Mouse (Mus musculus) kidney, postnatal 14 days (tissue): ENCODE results near the gene Tm9sf2.
"Not testable (repeated sequence)": the region's sequence is repeated elsewhere in the genome, so short reads cannot be mapped to it uniquely, and the experiment has no call there.

ENCODE experiments used
- DNase-seq: peaks from one replicate; pipeline ENCODE4 v3.0.0; 2022; ENCODE audit warnings: mixed read lengths

Tm9sf2 gene

DNA sequence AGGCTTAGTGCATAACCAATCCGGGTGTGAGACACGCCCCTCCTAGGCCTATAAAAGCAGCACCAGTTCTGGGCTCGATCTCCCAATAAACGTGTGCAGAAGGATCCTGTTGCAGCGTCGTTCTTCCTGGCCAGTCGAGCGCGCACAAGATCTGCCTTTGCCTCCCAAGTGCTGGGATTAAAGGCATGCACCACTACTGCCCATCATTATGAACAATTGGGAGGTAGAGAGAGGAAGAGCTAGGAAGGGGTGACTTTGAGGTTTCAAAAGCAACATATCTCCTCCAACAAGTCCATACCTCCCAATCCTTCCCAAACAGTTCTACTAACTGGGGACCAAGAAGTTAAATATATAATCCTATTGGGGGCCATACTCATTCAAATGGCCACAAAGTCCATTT is 4.9 kb upstream of the Tm9sf2 start:
- DNase-seq = not testable (repeated sequence)

DNA sequence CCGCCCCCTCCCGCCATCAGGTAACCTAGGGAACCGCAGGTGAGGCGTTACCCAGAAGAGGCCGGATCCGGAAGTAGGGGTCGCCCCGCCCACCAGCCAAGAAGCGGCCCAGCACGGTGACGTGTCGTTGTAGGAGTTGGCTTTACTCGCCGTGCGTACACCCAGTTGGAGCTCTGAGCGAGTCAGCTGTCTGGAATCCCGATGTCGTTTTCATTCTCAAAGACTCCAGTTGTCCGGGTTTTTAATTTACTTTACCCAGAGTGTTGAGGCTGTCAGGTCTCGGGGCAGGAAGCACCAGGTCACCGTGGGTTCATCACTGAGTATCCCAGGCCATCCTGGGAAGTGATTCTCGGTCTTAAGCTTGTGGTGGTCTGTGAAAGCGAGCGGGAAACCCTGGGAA is 2.0 kb upstream of the Tm9sf2 start:
- peak; percentile 98 for DNase-seq

DNA sequence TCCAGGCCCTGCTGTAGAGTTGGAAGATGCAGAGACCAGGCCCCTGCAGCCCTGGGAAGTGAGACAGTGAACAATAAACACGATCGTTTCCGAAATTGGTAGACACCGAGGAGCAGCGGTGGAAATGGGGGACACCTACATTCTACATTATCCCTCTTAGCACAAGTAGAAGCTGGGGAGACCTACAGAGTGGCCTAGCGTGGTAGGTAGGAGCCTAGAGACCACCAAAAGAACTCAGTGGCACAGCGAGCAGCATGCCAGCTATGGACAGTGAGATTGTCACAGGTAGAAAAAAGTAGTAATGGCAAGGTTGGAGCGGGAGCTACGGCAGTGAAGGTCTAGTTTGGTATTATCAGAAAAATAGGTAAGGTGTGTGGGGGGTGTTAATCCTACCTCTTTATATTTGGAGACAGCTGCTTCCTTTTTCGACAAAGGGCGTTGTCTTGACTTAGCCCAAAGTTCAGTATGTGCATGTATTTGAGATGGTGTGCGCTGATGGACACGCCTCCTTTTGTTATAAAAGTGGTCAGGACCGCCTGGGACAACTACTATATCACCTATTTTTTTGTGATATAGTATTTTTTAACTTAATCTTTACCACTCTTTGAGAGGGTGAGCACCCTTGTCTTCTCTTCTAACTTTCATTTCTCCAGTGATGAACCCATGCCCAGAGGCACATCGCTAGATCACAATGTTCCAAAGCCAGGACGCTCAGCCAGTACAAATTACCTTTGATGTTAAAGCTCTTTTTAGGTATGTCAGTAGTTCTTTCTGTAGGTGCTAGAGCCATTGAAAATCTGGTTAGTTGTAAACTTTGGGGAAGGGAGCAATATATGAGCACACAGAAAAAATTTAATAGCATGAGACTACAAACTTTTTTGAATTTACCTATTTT is 1.2 kb upstream of the Tm9sf2 start:
- DNase-seq = no peak

DNA sequence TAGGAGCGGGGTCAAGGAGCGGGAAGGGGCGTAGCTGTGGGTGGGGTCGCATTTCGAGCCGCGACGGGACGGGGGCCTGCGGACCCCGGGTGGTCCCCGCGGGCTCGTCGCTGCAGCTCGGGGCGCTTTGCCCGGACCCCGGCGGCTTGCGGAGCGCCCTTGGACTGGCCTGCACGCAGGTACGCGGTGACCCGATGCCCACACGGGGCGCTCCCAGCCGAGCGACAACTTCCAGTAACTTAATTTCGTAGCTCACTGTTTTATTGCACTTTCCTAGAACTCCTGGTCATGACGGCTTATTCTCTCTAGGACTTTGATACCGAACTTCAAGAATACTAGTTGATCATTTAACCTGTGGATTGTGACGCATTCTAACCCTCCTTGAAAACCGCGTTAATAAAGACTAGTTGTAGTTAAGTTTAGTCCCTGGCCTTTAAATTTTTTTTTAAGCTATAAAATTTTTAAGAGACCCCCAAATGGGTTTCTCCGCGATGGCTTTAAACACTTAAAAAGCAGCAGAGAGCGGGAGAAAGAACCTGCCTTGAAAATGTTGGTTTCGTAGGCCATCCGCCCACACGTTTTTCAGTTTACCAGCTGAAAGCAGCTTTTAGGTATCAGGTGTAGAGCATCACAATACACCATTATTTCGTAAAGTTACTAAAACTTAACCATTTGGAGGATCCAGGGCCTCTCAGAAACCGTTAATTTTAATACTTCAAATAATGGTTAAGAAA is 810 bp downstream of the Tm9sf2 start:
- DNase-seq = peak; percentile 67

DNA sequence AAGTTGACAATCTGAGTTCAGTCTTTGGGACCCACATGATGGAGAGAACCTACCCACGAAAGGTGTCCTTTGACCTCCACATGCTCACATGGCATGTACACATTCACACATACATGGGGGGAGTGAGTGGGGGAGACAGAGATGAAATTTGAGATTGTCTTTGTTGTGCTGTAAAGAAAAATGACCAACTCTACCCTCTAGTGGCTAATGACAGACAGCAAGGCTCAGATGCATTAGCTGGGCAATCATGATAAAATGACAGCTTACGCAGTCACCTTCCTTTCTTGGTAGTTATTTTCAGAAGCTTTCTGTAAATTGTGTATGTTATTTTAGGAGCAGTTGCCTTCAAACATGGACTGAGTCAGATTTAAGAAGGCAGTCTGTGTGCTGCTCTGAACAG is 4.8 kb downstream of the Tm9sf2 start:
- DNase-seq = no peak

DNA sequence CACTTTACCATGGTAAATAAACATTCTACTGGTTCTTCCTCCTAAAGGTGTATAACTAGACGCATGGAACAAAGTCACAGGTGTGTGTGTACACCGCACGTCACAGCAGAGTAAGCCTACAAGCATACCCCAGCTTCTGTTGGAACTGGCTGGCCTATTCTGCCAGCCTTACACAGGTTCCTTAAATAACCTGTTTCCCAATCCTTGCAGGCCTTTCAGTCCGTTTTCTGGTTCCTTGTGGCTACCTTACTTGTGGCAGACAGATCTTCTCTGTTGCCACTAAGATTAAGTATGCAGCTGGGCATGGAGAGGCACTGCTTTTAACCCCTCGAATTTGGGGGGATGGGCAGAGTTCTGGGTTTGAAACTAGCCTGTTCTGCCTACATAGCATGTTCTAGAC is 5.5 kb downstream of the Tm9sf2 start:
- DNase-seq = no peak

DNA sequence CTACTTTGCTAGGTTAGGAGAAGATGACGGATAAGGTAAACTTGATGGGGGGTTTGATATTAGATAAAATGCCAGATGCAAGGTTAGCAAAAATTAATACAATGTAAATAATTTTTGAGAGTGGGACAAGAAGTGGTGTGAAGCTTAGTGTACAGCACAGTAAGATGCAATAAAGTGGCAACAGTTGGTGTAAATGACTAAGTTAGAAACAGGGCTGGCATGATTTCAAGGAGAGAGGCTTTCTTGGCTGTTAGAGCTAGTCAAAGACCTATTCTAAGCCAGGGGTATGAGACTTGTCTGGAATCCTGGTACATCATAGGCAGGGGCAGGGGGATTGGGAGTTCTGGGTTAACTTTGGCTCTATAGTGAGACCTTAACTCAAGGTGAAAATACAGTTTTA is 9.4 kb downstream of the Tm9sf2 start:
- DNase-seq = no peak

DNA sequence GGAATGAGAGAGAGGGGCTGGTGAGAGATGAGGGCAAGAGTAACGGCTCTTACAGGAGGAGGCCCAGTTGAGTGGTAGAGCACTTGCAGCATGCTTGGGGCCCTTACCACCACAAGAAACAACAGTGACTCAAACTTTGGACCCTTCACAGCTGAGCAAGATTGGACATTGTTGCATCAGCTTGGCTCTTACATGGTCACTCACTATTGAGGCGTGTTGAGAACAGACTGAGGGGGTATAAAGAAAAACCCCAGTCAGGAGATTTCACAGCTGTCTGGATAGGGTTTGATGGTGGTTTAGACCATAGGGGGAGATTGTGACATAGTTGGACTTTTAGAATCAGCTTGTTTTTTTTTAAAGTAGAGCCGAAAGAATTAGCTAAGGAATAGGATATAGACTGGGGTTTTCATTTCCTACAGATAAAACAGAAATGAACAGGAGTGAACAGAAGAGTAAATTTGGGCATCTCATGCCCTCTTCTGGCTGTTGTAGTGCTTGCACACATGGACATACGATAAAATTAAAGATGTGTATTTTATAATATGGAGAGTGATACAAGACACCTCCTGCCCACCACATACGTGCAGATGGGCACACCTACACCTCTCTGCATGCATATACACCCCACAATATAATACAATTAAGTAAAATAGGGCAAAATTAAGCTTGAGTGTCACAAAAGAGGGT is 23.4 kb downstream of the Tm9sf2 start:
- DNase-seq = peak; percentile 37

DNA sequence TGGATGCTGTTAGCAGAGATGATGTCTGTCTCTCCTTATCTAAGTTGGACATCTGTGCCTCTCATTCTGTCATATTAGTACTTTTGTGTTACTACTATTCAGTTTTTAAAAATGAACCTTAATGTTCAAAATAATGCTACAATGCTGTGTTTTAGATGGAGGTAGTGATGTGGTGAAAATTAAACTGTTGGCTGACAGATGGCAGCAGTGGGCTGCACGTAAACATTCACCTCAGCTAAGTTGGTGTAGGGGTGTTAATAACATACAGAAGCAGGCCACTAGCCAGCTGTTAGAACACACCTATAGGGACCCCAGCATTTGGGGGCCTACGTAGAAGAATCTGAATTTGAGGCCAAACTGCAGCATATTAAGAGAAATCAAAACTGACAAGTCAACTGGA is 24.8 kb downstream of the Tm9sf2 start:
- no peak for DNase-seq

DNA sequence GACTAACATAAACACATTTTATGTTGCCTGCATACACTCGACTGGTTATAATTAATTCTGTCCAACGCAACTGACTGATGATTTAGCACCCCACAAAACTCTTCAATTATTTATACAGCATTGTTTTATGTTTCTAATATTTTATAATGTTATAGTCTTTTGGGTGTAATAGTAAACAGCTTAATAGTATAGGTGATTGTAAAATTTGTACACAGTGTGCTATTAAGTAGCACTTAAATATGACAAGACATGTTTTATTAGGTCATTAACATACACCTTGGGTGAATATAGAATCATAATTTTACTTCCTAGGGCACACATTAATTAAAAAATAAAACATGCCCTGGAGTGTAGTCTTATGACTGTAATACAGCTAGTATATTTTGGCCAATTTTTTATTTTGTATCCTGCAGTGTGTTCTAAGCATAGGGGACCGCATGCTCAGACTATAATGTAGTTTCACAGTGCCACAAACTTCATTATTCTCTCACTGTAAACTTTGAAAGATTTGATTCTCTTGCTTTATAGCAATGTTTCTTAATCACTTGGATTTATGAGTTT is 29.6 kb downstream of the Tm9sf2 start:
- no peak for DNase-seq

DNA sequence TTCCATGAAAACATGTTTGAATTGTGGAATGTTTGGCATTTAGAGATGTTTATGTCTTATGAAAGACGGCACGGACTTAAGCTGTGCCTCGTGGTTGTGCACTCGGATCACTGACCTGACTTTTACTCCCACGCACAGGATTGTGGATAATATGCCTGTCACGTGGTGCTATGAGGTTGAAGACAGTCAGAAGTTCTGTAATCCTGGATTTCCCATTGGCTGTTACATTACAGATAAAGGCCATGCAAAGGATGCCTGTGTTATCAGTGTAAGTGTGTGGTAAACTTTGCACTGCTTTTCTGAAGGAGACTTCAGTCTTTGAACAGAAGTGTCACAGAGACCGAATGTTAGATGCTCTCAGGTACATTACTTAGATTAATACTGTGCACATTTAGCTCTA is 30.4 kb downstream of the Tm9sf2 start:
- DNase-seq = no peak

DNA sequence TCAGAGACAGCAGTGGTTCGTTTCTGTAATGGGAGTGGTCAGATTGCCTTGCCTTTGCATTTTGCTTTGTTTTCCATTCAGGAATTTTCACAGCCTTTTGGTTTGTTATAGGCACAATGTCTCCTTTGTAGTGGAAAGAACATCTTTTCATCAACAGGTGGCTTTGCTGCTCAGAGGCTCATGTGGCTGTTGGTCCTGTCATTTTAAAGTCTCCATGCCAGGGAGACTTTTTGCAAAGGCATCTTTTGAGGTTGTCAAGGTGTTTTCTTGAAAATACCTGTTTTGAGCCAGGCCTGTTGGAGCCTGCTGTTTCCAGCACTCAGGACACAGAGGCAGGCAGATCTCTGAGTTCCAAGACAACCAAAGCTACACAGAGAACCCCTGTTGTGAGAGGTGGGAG is 33.3 kb downstream of the Tm9sf2 start:
- no peak for DNase-seq

DNA sequence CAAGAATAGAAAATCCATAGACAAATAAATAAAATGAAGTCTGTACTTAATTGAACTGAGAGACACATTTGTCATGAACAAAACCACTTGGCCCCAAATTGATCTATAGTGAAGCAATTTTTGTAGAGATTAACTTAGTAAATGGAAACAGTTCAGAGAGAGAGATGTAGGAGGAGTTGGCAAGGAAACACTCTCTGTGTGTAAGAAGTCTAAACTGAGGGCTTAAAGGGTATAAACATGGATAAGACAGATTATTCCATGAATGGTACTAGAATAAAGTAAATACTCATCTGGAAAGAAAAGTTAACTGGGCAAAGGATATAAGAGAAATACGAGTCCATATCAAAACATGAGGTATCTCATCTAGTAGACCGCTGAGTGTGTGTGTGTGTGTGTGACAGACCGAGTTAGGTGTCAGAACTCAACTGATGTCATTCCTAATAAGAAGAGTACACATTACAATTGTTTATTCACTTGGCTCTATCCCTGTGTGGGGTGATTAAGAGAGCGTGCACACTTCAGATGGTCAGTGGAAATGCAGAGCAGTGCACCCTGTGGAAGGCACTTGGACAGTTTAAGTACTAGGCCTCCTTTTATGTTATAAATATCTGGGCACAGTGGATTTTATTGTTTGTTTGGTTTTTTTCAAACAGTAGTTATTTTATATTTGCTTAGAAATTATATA is 36.9 kb downstream of the Tm9sf2 start:
- DNase-seq = no peak

DNA sequence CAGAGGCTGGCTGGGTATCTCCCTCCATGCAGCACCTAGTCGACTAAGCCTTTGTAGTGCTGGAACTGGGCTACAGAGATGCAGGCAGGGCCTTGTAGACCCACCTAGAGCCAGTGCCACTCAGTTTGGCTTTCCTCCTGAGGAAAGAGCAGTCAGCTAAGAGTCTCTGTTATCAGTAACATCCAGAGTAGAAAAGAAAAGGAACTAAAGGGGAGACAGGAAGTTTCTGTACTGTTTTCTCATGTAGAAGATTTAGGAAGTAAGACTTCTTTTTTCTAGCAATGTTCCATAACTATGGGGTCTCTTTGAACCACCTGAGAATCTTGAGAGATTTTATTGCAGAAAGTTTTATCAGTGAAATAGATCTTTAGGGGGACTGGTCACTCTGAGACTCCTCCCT is 38.5 kb downstream of the Tm9sf2 start:
- DNase-seq = no peak

DNA sequence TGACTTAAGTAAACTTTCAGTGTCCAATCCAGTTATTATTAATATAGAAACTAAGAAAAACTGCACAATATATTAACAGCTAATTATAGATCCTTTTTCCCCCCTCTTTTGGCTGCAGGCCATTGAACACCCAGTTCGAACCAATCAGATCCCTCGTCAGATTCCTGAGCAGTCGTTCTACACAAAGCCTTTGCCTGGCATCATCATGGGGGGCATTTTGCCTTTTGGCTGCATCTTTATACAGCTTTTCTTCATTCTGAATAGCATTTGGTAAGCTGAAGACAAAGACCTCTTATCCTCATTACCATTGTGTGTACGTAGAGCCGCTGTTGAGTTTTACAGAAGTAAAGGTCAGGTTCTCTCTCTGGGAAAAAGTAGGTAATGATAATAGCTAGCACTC is 43.8 kb downstream of the Tm9sf2 start:
- DNase-seq = no peak

DNA sequence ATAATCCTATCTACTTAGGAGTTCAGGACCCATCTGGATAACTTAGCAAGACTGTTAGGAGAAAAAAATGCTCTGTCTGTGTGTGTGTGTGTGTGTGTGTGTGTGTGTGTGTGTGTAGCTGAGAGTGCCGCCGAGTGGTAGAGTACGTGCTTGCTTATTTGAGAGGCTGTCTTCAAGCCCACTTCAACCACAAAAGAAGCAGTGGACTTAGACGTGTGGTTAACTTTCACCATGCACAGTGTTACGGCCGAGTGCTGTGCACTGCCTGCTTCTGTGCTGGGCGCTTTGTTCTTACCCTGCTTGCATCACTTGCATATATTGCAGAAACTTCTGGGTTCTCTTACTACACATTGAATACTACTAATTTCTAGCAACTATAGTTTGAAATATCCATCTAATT is 50.9 kb downstream of the Tm9sf2 start:
- no peak for DNase-seq

DNA sequence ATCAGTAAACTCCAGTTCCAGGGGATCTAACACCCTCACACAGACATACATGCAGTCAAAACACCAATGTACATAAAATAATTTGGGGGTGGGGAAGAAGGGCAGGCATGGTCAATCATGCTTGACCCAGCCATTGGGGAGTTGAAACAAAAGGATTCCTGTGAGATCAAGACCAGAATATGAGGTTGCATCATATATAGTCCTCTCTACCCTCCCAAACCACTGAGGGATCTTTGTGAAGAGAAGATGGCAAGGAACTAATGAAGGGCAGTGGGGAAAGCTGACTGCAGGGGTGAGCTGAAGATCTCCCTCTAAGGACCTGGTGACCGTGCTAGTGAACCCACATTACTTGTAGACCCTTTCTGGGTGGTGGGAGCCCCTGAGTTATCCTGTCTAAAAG is 54.1 kb downstream of the Tm9sf2 start:
- DNase-seq = no peak

DNA sequence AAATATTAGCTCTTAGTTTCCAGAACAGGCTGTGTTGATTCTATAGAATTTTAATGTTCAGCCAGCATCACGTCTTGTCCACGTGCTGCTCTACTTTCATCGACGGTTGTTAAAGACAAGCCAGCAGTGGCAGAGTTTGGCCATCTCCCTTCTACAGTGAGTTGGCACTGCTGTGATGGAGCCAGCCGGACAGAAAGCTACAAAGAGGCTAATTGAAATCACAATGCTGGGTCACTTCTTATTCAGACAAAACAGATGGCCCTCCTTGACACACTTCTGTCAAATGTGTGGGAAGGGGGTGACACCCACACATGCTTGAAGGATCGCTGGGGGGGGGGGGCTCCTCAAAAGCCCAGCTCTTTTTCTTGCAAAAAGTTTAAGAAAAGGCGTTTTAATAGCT is 62.1 kb downstream of the Tm9sf2 start:
- DNase-seq = no peak

DNA sequence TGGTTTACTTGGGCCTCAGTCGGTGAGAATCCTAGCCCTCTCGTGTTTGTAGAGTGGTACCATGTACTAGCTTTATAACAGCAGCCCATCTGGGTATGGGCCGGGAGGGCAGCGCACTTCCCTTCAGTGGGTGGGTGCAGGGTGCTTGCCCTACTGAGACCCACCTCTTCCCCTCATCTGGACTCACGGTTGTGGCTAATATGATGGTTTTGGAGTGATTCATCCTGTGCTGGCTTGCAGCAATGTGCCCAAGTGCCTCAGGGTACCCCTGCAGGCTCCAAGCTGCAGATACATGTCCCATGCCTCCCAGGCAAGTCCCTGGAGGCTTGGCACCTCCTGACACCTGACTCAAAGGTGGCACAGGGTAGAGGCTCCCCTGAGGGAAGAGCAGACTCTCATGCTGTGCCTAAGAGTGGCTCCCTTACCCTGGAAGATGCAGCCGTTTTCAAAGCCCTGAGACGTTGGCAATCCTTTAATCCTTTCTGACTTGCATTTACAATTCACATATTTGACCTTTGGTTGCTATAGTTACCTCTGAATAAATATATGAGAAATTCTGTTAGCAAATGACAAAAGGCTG is 63.5 kb downstream of the Tm9sf2 start:
- DNase-seq = no peak

DNA sequence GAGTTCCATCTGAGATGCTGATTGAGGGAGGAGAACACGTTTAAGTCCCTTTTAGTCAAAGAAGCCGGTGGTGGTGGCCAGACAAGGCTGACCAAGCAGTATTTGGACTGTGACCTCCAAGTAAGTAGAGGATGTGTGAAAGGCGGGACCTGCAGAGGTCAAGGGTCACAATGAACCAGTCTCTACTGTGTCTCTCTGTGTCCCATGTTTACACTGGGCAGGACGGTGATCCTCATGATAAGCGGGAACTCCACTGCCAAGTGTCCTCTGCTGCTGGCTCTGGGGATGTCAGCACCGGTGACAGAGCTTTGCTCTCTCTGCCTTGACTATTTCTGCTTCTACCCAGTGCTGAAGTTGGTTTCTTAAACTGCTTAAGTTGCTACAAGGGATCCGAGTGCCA is 64.2 kb downstream of the Tm9sf2 start:
- peak; percentile 17 for DNase-seq

DNA sequence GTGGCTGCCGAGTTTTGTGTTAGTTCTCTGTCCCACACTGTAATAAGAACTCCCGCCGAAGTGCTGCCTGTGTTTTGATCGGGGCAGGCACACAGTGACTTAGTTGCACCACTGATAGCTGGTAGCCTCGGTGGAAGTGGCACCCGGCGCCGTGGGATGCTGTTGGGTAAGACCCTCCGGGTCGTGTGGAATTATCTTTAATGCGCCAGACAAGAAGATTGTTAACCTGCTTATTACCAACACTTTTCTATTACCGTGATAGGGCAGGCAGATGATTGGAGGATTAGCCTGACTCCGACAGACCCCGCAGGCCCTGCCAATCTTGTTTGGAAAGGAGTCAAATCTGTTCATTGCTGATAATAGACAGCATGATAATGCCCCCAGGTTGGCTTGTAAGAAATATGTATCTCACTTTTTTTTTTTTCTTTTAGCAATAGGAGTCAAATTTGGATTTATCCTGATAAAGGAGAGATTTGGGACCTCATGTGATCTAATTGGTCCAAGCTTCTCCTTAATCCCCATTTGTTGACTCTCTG is 69.5 kb downstream of the Tm9sf2 start:
- DNase-seq = no peak

DNA sequence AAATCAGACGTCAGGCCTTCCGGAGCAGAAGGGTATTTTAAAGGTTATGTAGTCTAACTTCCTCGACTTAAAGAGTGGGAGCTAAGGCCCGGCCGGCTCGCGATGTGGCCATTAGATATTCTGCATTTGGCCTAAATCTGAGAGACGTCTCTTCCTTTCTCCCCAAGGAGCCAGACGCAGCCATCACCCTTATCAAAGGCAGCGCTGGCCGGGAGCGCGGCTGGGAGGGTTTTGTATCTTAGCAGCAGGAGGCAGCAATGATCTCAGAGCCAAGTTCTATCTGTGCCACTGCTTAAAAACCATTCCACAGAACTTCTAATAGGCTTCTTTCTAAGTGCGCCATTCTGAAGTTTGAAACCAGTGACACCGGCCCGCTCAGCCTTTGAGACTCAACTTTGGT is 72.4 kb downstream of the Tm9sf2 start:
- DNase-seq = no peak
